Mouse (Mus musculus): ENCODE results near the gene Sh3bgrl2. TPM values are rescaled to one million over a fixed set of nuclear protein-coding genes. Genes with fewer than 3 reads are reported as not detected.

The Sh3bgrl2 gene
- polyA plus RNA-seq, 1 experiment from 2014 or later = 33.4 TPM

GRCm38 (mm10) chr9:83569898-83570297, 21.8 kb downstream of the Sh3bgrl2 start:
- WGBS (ENCODE audit: missing documents) = 17% methylated on average over 7 of the region's 7 CpGs
- Histone ChIP-seq H3K27ac (no peak overlapping the region), H3K4me3 (ENCODE audit: inconsistent target) (no peak overlapping the region), H3K36me3 (ENCODE audit: inconsistent target) (no peaks in the 10 kb centered on the region), H3K79me2 (ENCODE audit: inconsistent target) (no peaks in the 10 kb centered on the region)

GRCm38 (mm10) chr9:83571315-83571714, 23.2 kb downstream of the Sh3bgrl2 start:
- Histone ChIP-seq H3K27ac (no peak overlapping the region), H3K79me2 (ENCODE audit: inconsistent target) (no peaks in the 10 kb centered on the region), H3K36me3 (ENCODE audit: inconsistent target) (no peaks in the 10 kb centered on the region), H3K4me3 (ENCODE audit: inconsistent target) (no peak overlapping the region)
- WGBS (ENCODE audit: missing documents) = 92% methylated on average over 3 of the region's 3 CpGs

- Histone ChIP-seq H3K27ac (no peak overlapping the region), H3K79me2 (ENCODE audit: inconsistent target) (no peaks in the 10 kb centered on the region), H3K36me3 (ENCODE audit: inconsistent target) (no peaks in the 10 kb centered on the region), H3K4me3 (ENCODE audit: inconsistent target) (no peak overlapping the region)
- 83% methylated on average over 2 of the region's 2 CpGs for WGBS (ENCODE audit: missing documents)
Measured at GRCm38 (mm10) chr9:83572326-83572725, 24.2 kb downstream of the Sh3bgrl2 start.

- H3K27ac ChIP-seq = no peak overlapping the region
Measured at GRCm38 (mm10) chr9:83572870-83573269, 24.7 kb downstream of the Sh3bgrl2 start.

GRCm38 (mm10) chr9:83573588-83573987, 25.5 kb downstream of the Sh3bgrl2 start:
- WGBS (ENCODE audit: missing documents) = 90% methylated on average over 2 of the region's 2 CpGs
- H3K27ac ChIP-seq = no peak overlapping the region
- no peaks in the 10 kb centered on the region for H3K36me3 ChIP-seq (ENCODE audit: inconsistent target)
- H3K4me3 ChIP-seq (ENCODE audit: inconsistent target) = no peak overlapping the region
- no peaks in the 10 kb centered on the region for H3K79me2 ChIP-seq (ENCODE audit: inconsistent target)

More at GRCm38 (mm10) chr9:83572870-83573269, 24.7 kb downstream of the Sh3bgrl2 start:
- Histone ChIP-seq H3K36me3 (ENCODE audit: inconsistent target) (no peaks in the 10 kb centered on the region), H3K4me3 (ENCODE audit: inconsistent target) (no peak overlapping the region), H3K79me2 (ENCODE audit: inconsistent target) (no peaks in the 10 kb centered on the region)
- 73% methylated on average over 2 of the region's 2 CpGs for WGBS (ENCODE audit: missing documents)

- Histone ChIP-seq H3K4me3 (ENCODE audit: inconsistent target) (no peak overlapping the region), H3K36me3 (ENCODE audit: inconsistent target) (no peaks in the 10 kb centered on the region), H3K27ac (peak overlapping the region; percentile 28), H3K79me2 (ENCODE audit: inconsistent target) (no peaks in the 10 kb centered on the region)
- 72% methylated on average over 4 of the region's 4 CpGs for WGBS (ENCODE audit: missing documents)
Measured at GRCm38 (mm10) chr9:83575403-83575802, 27.3 kb downstream of the Sh3bgrl2 start.

GRCm38 (mm10) chr9:83576018-83576688, 28.0 kb downstream of the Sh3bgrl2 start:
- Histone ChIP-seq H3K4me3 (ENCODE audit: inconsistent target) (no peak overlapping the region), H3K36me3 (ENCODE audit: inconsistent target) (no peaks in the 10 kb centered on the region), H3K27ac (peak overlapping the region; percentile 28), H3K79me2 (ENCODE audit: inconsistent target) (no peaks in the 10 kb centered on the region)
- WGBS (ENCODE audit: missing documents) = 80% methylated on average over 7 of the region's 7 CpGs

DNA sequence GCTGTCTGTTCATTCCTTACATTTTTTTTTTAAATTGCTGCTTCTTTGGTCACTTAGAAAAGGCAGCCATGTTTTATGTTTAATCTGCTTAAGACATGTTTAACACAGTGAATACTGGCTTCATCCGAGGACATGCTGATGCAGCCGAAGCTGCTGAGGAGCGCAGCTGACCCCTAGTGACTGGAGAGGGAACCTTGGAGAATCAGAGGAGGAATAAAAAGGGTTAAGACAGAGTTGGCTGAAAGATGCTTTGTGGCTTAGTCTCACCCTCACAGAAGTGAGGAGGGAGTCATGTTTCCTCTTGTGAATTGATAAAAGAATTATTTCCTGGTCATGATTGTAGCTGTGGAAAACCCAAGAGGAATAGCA, 28.5 kb downstream of the Sh3bgrl2 start:
- Histone ChIP-seq H3K4me3 (ENCODE audit: inconsistent target) (no peak overlapping the region), H3K36me3 (ENCODE audit: inconsistent target) (no peaks in the 10 kb centered on the region), H3K27ac (no peak overlapping the region), H3K79me2 (ENCODE audit: inconsistent target) (no peaks in the 10 kb centered on the region)
- WGBS (ENCODE audit: missing documents) = 63% methylated on average over 3 of the region's 3 CpGs

GRCm38 (mm10) chr9:83577260-83577659, 29.1 kb downstream of the Sh3bgrl2 start:
- Histone ChIP-seq H3K36me3 (ENCODE audit: inconsistent target) (no peaks in the 10 kb centered on the region), H3K4me3 (ENCODE audit: inconsistent target) (no peak overlapping the region), H3K27ac (no peak overlapping the region), H3K79me2 (ENCODE audit: inconsistent target) (no peaks in the 10 kb centered on the region)
- WGBS (ENCODE audit: missing documents) = 90% methylated on average over 7 of the region's 7 CpGs

DNA sequence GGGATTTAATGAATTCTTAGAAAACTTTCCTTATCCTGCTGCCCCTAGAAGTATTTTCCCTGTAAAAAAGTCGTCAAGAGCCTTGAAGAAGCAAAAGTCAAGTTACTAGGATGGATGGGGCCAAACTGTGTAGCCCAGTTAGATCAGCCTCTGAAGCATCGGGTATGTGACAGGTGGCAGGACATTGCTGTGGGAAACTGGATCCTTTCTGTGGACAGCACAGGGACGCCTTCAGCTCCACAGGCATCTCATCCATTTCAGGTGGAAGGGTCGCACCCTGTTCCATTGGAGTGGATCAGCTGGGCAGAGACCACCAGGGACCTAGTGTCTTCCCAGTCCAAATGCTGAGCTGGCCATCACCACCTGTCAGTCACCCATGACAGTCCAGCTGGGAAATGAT, 30.9 kb downstream of the Sh3bgrl2 start:
- H3K79me2 ChIP-seq (ENCODE audit: inconsistent target) = no peaks in the 10 kb centered on the region
- WGBS (ENCODE audit: missing documents) = 87% methylated on average over 4 of the region's 4 CpGs
- no peak overlapping the region for H3K4me3 ChIP-seq (ENCODE audit: inconsistent target)
- H3K36me3 ChIP-seq (ENCODE audit: inconsistent target) = no peaks in the 10 kb centered on the region
- no peak overlapping the region for H3K27ac ChIP-seq

DNA sequence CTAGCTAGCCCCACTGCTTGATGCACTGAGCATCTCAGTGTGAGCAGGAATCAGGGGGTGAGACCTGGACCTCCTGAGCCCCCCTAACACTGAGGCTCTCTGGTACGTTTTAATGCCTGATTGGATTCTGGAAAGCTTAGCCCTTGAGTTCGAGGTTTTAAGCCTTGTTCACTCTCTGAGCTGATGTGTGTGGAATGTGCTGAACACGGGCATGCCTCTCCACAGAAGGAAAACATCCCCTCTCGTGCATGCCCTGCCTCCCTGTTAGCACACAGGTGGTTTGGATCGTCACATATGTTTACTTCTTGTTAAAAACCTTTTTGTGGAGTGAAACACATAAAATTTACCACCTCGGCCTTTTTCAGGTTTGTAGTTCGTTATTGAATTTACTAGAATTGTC, 34.6 kb downstream of the Sh3bgrl2 start:
- H3K36me3 ChIP-seq (ENCODE audit: inconsistent target) = no peaks in the 10 kb centered on the region
- H3K27ac ChIP-seq = no peak overlapping the region
- H3K4me3 ChIP-seq (ENCODE audit: inconsistent target) = no peak overlapping the region
- H3K79me2 ChIP-seq (ENCODE audit: inconsistent target) = no peaks in the 10 kb centered on the region
- 89% methylated on average over 7 of the region's 7 CpGs for WGBS (ENCODE audit: missing documents)

DNA sequence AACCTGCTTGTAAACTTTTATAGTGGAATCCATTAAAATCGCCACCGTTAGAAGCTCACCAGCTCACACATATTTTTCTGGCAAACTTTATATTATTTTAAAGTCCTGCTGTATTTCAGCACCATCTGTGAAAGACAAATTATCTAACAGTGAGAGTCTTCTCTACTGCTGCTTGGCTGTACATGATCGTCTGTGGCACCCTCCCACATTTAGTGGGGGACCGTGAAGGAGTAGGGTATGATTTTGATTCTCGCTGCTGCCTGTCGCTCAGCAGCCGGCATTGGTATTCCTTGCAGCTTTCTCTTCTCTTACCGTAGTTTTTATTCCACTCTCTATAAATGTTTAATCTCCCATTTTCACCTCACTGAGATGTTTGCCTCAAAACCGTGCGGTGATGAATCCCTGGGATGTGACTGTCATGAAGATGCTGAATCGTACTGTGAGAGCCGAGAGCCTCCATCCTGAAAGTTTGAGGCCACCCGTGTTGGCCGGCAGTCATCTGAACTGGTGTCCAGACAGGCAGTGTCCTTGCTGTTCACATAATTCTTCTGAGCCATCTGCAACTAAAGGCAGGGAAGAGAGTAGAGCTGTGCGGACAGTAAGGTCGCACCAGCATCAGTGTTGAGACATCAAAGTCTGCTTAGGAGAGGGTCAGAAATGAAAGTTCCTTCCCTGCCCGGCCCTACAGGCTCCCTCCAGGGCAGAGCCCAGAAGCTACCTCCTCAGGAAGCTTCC, 38.4 kb downstream of the Sh3bgrl2 start:
- 94% methylated on average over 17 of the region's 17 CpGs for WGBS (ENCODE audit: missing documents)
- Histone ChIP-seq H3K27ac (no peak overlapping the region), H3K4me3 (ENCODE audit: inconsistent target) (no peak overlapping the region), H3K79me2 (ENCODE audit: inconsistent target) (no peaks in the 10 kb centered on the region), H3K36me3 (ENCODE audit: inconsistent target) (no peaks in the 10 kb centered on the region)

- no peak overlapping the region for H3K27ac ChIP-seq
- WGBS (ENCODE audit: missing documents) = 94% methylated on average over 9 of the region's 9 CpGs
- no peak overlapping the region for H3K4me3 ChIP-seq (ENCODE audit: inconsistent target)
- H3K79me2 ChIP-seq (ENCODE audit: inconsistent target) = no peaks in the 10 kb centered on the region
- H3K36me3 ChIP-seq (ENCODE audit: inconsistent target) = no peaks in the 10 kb centered on the region
Measured at GRCm38 (mm10) chr9:83587116-83587515, 39.0 kb downstream of the Sh3bgrl2 start.

DNA sequence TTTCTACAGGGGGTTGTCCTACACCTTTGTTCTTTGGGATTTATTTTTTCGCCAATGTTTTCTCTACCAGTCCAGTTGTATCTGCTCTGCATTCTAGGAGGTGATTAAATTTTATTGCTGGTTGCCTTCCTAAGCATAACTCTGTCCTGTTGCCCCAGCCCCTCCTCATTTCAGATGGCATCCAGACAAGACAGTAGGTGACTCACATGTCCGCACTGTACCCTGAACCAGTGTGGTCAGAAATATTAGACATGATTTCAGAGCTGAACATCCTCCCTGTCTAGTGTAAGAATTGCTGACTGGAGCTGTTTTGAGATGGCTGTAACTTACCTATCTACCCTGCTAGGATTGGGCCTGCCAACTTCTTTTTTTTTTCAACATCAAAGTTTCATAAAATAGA, 40.9 kb downstream of the Sh3bgrl2 start:
- Histone ChIP-seq H3K79me2 (ENCODE audit: inconsistent target) (no peaks in the 10 kb centered on the region), H3K27ac (no peak overlapping the region), H3K36me3 (ENCODE audit: inconsistent target) (no peaks in the 10 kb centered on the region), H3K4me3 (ENCODE audit: inconsistent target) (no peak overlapping the region)
- 96% methylated on average over 2 of the region's 2 CpGs for WGBS (ENCODE audit: missing documents)

DNA sequence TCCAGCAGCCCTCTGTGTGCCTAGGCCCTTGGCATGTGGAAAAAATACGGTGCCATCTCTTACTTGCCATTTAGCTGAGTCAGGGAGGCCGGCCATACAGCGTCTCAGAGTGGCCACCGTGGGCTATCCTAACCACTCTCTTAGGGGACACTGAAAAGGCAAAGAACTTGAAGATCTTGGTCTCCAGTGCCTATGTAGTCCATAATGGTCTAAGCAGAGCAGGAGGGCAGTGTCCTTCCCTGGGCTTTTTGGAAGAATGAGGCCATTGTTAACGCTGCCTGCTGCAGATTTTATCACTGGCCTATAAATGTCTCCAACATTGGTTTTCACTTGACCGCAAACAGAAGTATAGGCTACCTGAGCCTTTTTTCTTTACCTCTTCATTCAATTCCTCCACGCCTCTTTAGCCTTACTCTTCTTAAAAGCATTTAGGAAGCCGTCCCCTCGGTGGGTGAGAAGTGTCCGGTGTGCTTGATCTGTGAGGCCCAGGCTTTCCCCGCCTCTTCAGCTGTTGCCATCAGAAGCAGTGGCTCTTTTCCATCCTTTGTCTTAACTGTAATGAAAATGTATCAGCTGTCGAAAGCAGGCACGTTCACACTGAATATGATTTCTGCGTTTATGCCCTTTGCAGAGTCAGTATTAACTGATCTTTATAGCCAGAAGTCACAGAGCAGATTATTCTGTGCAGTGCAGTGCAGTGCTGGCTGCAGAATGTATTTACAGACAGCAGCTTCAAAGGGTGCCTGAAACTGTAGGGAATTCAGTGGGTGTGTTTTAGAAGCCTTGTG, 41.7 kb downstream of the Sh3bgrl2 start:
- Histone ChIP-seq H3K4me3 (ENCODE audit: inconsistent target) (no peak overlapping the region), H3K27ac (no peak overlapping the region), H3K36me3 (ENCODE audit: inconsistent target) (no peaks in the 10 kb centered on the region), H3K79me2 (ENCODE audit: inconsistent target) (no peaks in the 10 kb centered on the region)
- 93% methylated on average over 14 of the region's 14 CpGs for WGBS (ENCODE audit: missing documents)
